Mouse (Mus musculus): ENCODE data around the gene Marc1. TPM values are rescaled to one million over a fixed set of nuclear protein-coding genes. Genes with fewer than 3 reads are reported as not detected.

The Marc1 gene
- 0.32 TPM for polyA plus RNA-seq (2015; fragmentation: Illumina TruSeq; extraction: RNeasy Lipid Tissue Mini Kit (QIAGEN cat#74804); ENCODE audit: insufficient read depth, low replicate concordance)

GRCm38 (mm10) chr1:184810780-184811575, at the start of gene Marc1:
TSS of gene Marc1 (minus strand) at chr1:184811313.

GRCm38 (mm10) chr1:184846092-184846750, 35.1 kb upstream of the Marc1 start, which contains the start of gene Marc2:
TSS of gene Marc2 (minus strand) at chr1:184846451.

Other genes with a start within 250 kb of the Marc1 start
- 3.1 TPM for gene Hlx, start 78.7 kb downstream of the Marc1 start, polyA plus RNA-seq (2015; fragmentation: Illumina TruSeq; extraction: RNeasy Lipid Tissue Mini Kit (QIAGEN cat#74804); ENCODE audit: insufficient read depth, low replicate concordance)
- 199 TPM for gene Marc2, start 35.1 kb upstream of the Marc1 start, polyA plus RNA-seq (2015; fragmentation: Illumina TruSeq; extraction: RNeasy Lipid Tissue Mini Kit (QIAGEN cat#74804); ENCODE audit: insufficient read depth, low replicate concordance)
- 10.5 TPM for gene C130074G19Rik, start 71.9 kb upstream of the Marc1 start, polyA plus RNA-seq (2015; fragmentation: Illumina TruSeq; extraction: RNeasy Lipid Tissue Mini Kit (QIAGEN cat#74804); ENCODE audit: insufficient read depth, low replicate concordance)
- gene Mark1, start 188.3 kb upstream of the Marc1 start, polyA plus RNA-seq (2015; fragmentation: Illumina TruSeq; extraction: RNeasy Lipid Tissue Mini Kit (QIAGEN cat#74804); ENCODE audit: insufficient read depth, low replicate concordance): 5.8 TPM

Measured in spleen, adult 10 weeks (tissue).